Mouse (Mus musculus) T-cell, adult 2 months (primary cell): ENCODE data around the gene Casc4.
"Not testable (repeated sequence)": the region's sequence is repeated elsewhere in the genome, so short reads cannot be mapped to it uniquely, and the experiment has no call there.

Source experiments
- DNase-seq: peaks from one replicate; pipeline ENCODE4 v3.0.0; 2022; ENCODE audit warnings: low spot score

Gene Casc4

GRCm38 (mm10) chr2:121916047-121916970 is 49.5 kb downstream of the Casc4 start:
- no peak for DNase-seq

- not testable (repeated sequence) for DNase-seq
These were observed 70.9 kb downstream of the Casc4 start for GRCm38 (mm10) chr2:121937624-121938023.

GRCm38 (mm10) chr2:121943364-121943763 is 76.6 kb downstream of the Casc4 start:
- no peak for DNase-seq

GRCm38 (mm10) chr2:121954971-121955656 is 88.3 kb downstream of the Casc4 start:
- no peak for DNase-seq

- DNase-seq, result peak; percentile 94
These were observed 89.0 kb downstream of the Casc4 start, which contains the start of the genes Ctdspl2 and Mageb3 for GRCm38 (mm10) chr2:121955765-121956223. Gene Ctdspl2 (plus strand): TSS chr2:121956001. Gene Mageb3 (minus strand): TSS chr2:121956092.

- peak; percentile 94 for DNase-seq
These were observed 89.7 kb downstream of the Casc4 start for GRCm38 (mm10) chr2:121956224-121957018.

GRCm38 (mm10) chr2:121957216-121957792 is 90.5 kb downstream of the Casc4 start:
- DNase-seq, result no peak
